Mouse (Mus musculus) hindbrain, embryonic 10.5 days (tissue): ENCODE results near the gene Pld3. TPM values are rescaled to one million over a fixed set of nuclear protein-coding genes. Genes with fewer than 3 reads are reported as not detected.

Experiments used
- DNase-seq: peaks from one replicate; pipeline ENCODE4 v3.0.0-alpha.2; 2017; ENCODE audit warnings: low spot score
- H3K27ac ChIP-seq: fragments of 300-500 bp; sonication (generic); 2 replicates; pipeline ENCODE4 v1.5.1; 2016; ENCODE audit warnings: mild to moderate bottlenecking, moderate library complexity
- H3K27me3 ChIP-seq: fragments of 300-500 bp; sonication (generic); 2 replicates; pipeline ENCODE4 v1.6.1; 2016; ENCODE audit warnings: mild to moderate bottlenecking; ENCODE audit not compliant: poor library complexity, insufficient read depth, severe bottlenecking
- H3K36me3 ChIP-seq: fragments of 300-500 bp; sonication (generic); 2 replicates; pipeline ENCODE4 v1.6.1; 2016; ENCODE audit warnings: mild to moderate bottlenecking, moderate library complexity
- H3K4me1 ChIP-seq: fragments of 300-500 bp; sonication (generic); replicated peaks from 2 replicates; pipeline ENCODE4 v1.6.1; 2016; ENCODE audit warnings: mild to moderate bottlenecking
- H3K4me3 ChIP-seq: fragments of 300-500 bp; sonication (generic); 2 replicates; pipeline ENCODE4 v1.5.1; 2016; ENCODE audit warnings: mild to moderate bottlenecking, moderate library complexity
- H3K9me3 ChIP-seq: fragments of 300-500 bp; sonication (generic); 2 replicates; pipeline ENCODE4 v1.6.1; 2016; ENCODE audit warnings: mild to moderate bottlenecking, moderate library complexity
- WGBS: fragments of 180-500 bp; shearing (Covaris S2); methylation state at CpG from one replicate; pipeline ENCODE4 v1.1.7; 2016; 5-methylcytosine and 5-hydroxymethylcytosine counted together
- polyA plus RNA-seq: library from polyadenylated mRNA; unstranded; fragments of >200 nt; fragmentation: Nextera tagmentation; extraction: Ambion mirVana; gene quantifications from 2 replicates; pipeline ENCODE4 v1.2.1, GENCODE M21; 2016

Pld3 gene
- polyA plus RNA-seq, 1 experiment from 2014 or later, result 73.2 TPM

DNA sequence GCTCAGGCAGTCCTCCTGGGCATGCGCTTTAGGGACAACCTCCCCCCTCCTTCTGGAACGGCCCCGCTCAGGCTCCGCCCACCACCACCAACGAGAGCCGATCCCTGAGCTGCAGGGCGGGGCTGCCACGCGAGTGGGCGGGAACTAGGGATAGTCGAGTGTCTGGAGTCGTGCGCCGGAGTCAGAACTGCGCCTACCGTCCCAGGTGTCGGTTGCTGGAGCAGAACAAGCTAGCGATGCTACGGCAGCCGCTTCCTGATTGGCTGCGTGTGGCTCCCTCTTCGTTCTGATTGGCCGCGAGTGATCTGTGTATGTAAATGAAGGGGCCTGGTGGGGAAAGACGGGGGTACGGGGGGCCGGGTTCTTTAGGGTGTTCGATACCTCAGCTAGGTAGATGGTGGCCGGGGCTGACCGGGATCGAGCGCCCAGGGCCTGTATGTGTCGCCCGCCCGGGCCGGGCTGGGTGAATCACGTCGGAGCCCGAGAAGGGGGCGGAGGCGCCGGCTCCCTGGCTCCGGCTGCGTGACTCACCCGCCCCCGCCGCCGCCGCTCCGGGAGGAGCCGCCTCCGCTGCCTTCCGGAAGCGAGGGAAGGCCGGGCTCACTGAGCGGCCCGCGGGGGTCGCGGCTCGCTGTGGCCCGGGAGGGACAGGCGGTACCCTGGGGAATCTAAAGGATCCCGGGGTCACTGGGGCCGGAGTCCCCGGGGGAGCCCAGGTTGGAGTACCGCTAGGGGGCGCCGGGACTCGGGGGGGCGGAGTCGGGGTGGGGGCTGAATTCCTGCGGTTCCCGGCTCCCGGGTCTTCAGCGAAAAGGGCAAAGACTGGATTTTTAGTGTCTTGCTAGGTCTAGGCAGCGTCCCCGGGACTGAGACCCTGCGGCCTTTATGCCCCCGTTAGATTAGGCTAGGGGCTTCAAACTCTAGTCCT, 66.0 kb downstream of the Pld3 start, which contains the start of gene Sertad1:
Gene Sertad1 (plus strand): TSS at position 141 of the 928 bp plus-strand sequence.
- peak within 1 kb of the TSS; percentile 62 for H3K4me3 ChIP-seq
- peak within 1 kb of the TSS; percentile 96 for H3K27ac ChIP-seq
- peaks cover 45% of the 10 kb centered on the region for H3K4me1 ChIP-seq
- H3K36me3 ChIP-seq, result peaks cover 8% of the 10 kb centered on the region
- under 1% methylated on average over 80 of the region's 80 CpGs for WGBS
- peaks cover 24% of the 10 kb centered on the region for H3K27me3 ChIP-seq
- peak; percentile 100 for DNase-seq
- H3K9me3 ChIP-seq, result no peaks in the 10 kb centered on the region

DNA sequence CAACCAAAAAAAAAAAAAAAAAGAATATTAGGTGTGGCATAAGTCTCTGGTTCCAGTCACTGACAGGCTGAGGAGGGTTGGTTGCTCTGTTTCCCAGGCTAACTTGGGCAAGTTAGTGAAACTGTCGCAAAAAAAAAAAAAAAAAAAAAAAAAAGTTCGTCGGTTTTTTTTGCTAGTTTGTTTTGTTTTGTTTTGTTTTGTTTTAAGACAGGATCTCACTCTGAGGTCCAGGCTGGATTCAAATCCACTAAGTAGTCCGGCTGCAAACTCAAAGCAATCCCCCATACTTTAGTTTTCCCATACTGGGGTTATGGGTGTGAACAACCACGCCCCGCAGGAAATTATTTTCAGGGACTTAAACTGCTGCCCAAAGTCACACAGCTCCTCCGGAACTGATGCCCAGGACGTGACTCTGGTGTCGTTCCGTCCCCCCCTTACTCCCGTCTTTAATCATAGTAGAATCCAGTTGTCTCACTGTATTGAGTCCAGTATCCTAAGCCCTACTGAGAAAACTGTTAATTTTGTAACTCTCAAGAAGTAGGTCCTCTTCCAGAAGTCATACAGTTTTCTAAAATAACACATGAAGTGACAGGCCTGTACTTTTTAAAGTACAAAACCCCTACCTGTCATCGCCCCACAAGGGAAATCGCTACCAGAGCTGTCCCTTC, 66.8 kb downstream of the Pld3 start:
- no peak for DNase-seq
- H3K27me3 ChIP-seq, result peaks cover 24% of the 10 kb centered on the region
- no peaks in the 10 kb centered on the region for H3K9me3 ChIP-seq
- H3K4me3 ChIP-seq, result peak overlapping the region; percentile 62
- H3K4me1 ChIP-seq, result peaks cover 47% of the 10 kb centered on the region
- H3K27ac ChIP-seq, result peak overlapping the region; percentile 96
- H3K36me3 ChIP-seq, result peaks cover 8% of the 10 kb centered on the region
- WGBS, result 7% methylated on average over 13 of the region's 13 CpGs

DNA sequence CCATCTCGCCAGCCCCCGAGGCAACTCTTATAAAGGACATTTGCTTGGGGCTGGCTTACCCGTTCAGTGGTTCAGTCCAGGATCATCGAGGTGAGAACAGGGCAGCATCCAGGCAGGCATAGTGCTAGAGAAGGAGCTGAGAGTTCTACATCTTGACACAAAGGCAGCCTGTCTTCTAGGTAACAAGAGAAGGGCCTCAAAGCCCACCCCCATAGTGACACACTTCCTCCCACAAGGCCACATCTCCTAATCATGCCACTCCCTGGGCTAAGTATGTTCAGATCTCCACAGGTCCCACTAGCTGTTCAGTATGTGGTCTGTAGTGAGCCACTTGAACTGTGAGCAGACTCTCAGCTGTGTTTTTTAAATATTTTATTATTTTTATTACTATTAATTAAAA, 69.2 kb downstream of the Pld3 start:
- Histone ChIP-seq H3K36me3 (no peaks in the 10 kb centered on the region), H3K27me3 (peaks cover 13% of the 10 kb centered on the region), H3K4me3 (no peak overlapping the region), H3K27ac (no peak overlapping the region), H3K9me3 (no peaks in the 10 kb centered on the region), H3K4me1 (peaks cover 32% of the 10 kb centered on the region)
- 88% methylated on average over 4 of the region's 4 CpGs for WGBS
- DNase-seq, result no peak

Other genes starting within 250 kb of the Pld3 start
- gene Ltbp4, start 215.5 kb downstream of the Pld3 start, polyA plus RNA-seq, result 5.8 and 7.5 TPM in 2 replicates
- gene Shkbp1, start 197.2 kb downstream of the Pld3 start, polyA plus RNA-seq, result 76.3 and 87.4 TPM in 2 replicates
- gene Gm20479, start 195.8 kb downstream of the Pld3 start, polyA plus RNA-seq, result 0.50 TPM in 1 of 2 replicates, not detected in the other
- gene Sptbn4, start 105.5 kb downstream of the Pld3 start, polyA plus RNA-seq, result 0.33 and 0.34 TPM in 2 replicates
- gene Blvrb, start 105.2 kb downstream of the Pld3 start, polyA plus RNA-seq, result 40.6 and 41.8 TPM in 2 replicates
- 23.0 and 24.2 TPM in 2 replicates for gene Sertad3, start 79.5 kb downstream of the Pld3 start, polyA plus RNA-seq
- gene Sertad1, start 66.3 kb downstream of the Pld3 start, polyA plus RNA-seq, result 21.5 and 23.6 TPM in 2 replicates
- gene Prx, start 53.9 kb downstream of the Pld3 start, polyA plus RNA-seq, result 2.5 and 3.4 TPM in 2 replicates
- gene Hipk4, start 30.0 kb downstream of the Pld3 start, polyA plus RNA-seq, result 0.57 and 0.94 TPM in 2 replicates
- 36.3 and 39.3 TPM in 2 replicates for gene 2310022A10Rik, start within 50 bp of the Pld3 start, polyA plus RNA-seq
- gene Akt2, start 38.3 kb upstream of the Pld3 start, polyA plus RNA-seq, result 89.0 and 93.5 TPM in 2 replicates
- gene Ttc9b, start 100.7 kb upstream of the Pld3 start, polyA plus RNA-seq, result 3.3 and 10.9 TPM in 2 replicates
- 8.3 and 10.6 TPM in 2 replicates for gene Map3k10, start 121.4 kb upstream of the Pld3 start, polyA plus RNA-seq
- gene Zfp607b, start 136.1 kb upstream of the Pld3 start, polyA plus RNA-seq, result 5.2 and 6.6 TPM in 2 replicates
- gene Zfp60, start 178.2 kb upstream of the Pld3 start, polyA plus RNA-seq, result 55.2 and 62.2 TPM in 2 replicates